In the genomic region with DNA sequence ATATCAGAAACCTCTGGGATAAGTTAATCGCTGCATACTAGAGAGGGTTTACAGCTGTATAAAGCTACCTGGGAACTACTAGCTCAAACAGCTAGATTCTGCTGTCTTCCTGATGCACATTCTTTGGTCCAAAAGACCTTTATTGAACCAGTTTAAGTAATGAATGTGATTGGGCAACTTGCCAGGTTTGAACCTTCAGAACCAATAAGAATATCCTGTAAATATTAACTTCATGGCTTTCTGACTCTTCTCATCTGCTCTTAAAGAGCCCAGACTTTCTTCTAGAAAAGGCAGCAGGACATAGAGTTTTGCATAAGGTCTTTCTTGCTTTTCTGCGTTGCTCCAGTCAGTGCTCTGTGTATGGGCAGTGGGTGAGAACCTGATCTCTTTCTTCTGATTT, we compare ENCODE assay signal across 24 mouse cellular contexts.
"Had no signal": no experiment of that assay in that cellular context is flagged by ENCODE, and none has a peak within 500 bp of the region (broad histone marks: within the 10 kb centered on the region; RNA-seq: fewer than 3 reads in every experiment).

No protein-coding gene starts in this region.

- H3K4me3 ChIP-seq: gastrocnemius, adult 2 months; heart, embryonic 10.5 days; heart, embryonic 12.5 days; hindbrain, embryonic 10.5 days; hindbrain, embryonic 13.5 days; hindbrain, embryonic 15.5 days; intestine, embryonic 15.5 days; kidney, embryonic 15.5 days; layer of hippocampus, adult 2 months; limb, embryonic 13.5 days; limb, embryonic 15.5 days; liver, embryonic 13.5 days; liver, embryonic 15.5 days had no signal

- DNase-seq: gastrocnemius, adult 2 months; gastrocnemius, postnatal 10 days; gastrocnemius, postnatal 25 days; heart, adult 18-20 months; heart, postnatal 10 days; heart, postnatal 4 days; kidney, adult 18-20 months; kidney, postnatal 14 days; left cerebral cortex, postnatal 4 days; liver, embryonic 13.5 days had no signal

- H3K27ac ChIP-seq: gastrocnemius, adult 2 months; heart, embryonic 10.5 days; hindbrain, embryonic 10.5 days; hindbrain, embryonic 13.5 days; hindbrain, embryonic 15.5 days; hindbrain, postnatal 0 days; intestine, embryonic 15.5 days; kidney, embryonic 15.5 days; kidney, postnatal 0 days; layer of hippocampus, adult 2 months; limb, embryonic 13.5 days; limb, embryonic 15.5 days; liver, embryonic 13.5 days had no signal

- ATAC-seq: hindbrain, postnatal 0 days; intestine, embryonic 15.5 days; intestine, postnatal 0 days had no signal

- H3K4me1 ChIP-seq: heart, embryonic 12.5 days; hindbrain, embryonic 10.5 days; hindbrain, embryonic 13.5 days; hindbrain, embryonic 15.5 days; intestine, embryonic 15.5 days; kidney, embryonic 15.5 days; limb, embryonic 15.5 days had no signal

- H3K27me3 ChIP-seq: heart, embryonic 12.5 days; hindbrain, embryonic 13.5 days; hindbrain, embryonic 15.5 days; intestine, embryonic 15.5 days; kidney, embryonic 15.5 days; limb, embryonic 13.5 days; limb, embryonic 15.5 days; liver, embryonic 13.5 days; liver, embryonic 15.5 days had no signal

- H3K36me3 ChIP-seq: heart, embryonic 10.5 days; heart, embryonic 12.5 days; hindbrain, embryonic 10.5 days; hindbrain, embryonic 13.5 days; hindbrain, embryonic 15.5 days; intestine, embryonic 15.5 days; kidney, embryonic 15.5 days; limb, embryonic 13.5 days; limb, embryonic 15.5 days; liver, embryonic 13.5 days; liver, embryonic 15.5 days had no signal

- H3K4me2 ChIP-seq: heart, embryonic 12.5 days; hindbrain, embryonic 13.5 days; hindbrain, embryonic 15.5 days; intestine, embryonic 15.5 days; kidney, embryonic 15.5 days; limb, embryonic 13.5 days; limb, embryonic 15.5 days; liver, embryonic 13.5 days; liver, embryonic 15.5 days had no signal

- H3K9ac ChIP-seq: heart, embryonic 12.5 days; hindbrain, embryonic 13.5 days; hindbrain, embryonic 15.5 days; intestine, embryonic 15.5 days; kidney, embryonic 15.5 days; limb, embryonic 13.5 days; limb, embryonic 15.5 days; liver, embryonic 13.5 days; liver, embryonic 15.5 days had no signal

- H3K9me3 ChIP-seq: heart, embryonic 10.5 days; heart, embryonic 12.5 days; hindbrain, embryonic 10.5 days; hindbrain, embryonic 13.5 days; hindbrain, embryonic 15.5 days; intestine, embryonic 15.5 days; kidney, embryonic 15.5 days; limb, embryonic 13.5 days; limb, embryonic 15.5 days; liver, embryonic 13.5 days; liver, embryonic 15.5 days had no signal
